Mouse (Mus musculus): ENCODE results near the gene Fblim1.

DNA sequence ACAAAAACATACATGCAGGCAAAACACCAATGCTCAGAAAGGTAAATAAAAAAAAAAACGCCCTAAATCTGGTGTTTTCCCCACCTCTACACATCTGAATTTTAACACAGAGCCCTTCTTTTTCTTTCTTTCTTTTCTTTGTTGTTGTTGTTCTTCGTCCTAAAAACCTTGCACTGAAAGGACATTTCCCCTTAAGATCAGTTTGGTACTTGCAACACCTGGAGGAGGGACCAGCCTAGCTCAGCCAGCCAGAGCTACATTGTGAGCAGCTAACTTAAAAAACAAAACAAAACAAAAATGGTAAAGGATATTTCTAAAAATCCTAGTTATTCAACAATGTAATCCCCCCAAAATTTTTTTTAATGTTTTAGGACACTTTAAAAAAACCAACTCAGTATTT is 61.4 kb downstream of the Fblim1 start:
- TF ChIP-seq CTCF (IDR thresholded peaks at IDR 0.05; ENCODE audit: extremely low read depth, insufficient read depth, insufficient read length, insufficient replicate concordance) (no peak), POLR2A (IDR thresholded peaks at IDR 0.05; ENCODE audit: low read depth, low read length) (no peak)

Measured in spleen, adult 2 months (tissue).